Mouse (Mus musculus): ENCODE measurements around the gene Kcnk12. TPM values are rescaled to one million over a fixed set of nuclear protein-coding genes. Genes with fewer than 3 reads are reported as not detected.

Kcnk12 gene
- total and polyA plus RNA-seq, 3 experiments, result not detected

DNA sequence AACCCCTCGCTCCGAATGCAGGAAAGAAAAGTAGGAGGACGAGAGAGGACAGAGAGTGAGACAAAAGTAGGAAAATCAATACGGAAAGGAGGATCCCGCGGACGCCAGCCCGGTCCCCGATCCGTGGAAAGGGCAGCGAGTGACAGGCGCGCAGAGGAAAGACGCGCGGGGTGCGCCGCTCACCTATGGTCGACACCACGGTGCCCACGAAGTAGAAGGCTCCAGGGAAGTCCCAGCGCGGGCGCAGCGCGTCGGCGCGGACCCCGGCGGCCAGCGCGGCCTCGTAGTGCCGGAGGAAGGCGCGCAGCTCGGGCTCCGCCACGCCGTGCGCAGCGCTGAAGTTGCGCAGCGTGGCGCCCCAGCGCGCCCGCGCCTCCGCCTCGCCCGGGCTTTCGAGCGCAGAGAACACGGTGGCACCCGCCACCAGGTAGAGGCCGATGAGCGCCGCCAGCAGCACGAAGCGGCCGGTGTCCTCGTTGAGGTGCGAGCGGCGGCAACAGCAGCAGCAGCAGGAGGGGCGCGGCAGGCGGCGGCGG is 845 bp downstream of the Kcnk12 start:
- H3K79me2 ChIP-seq (replicated peaks; ENCODE audit: control insufficient read depth, extremely low read depth, insufficient read depth, poor library complexity, severe bottlenecking), result no peaks in the 10 kb centered on the region
- H3K9me3 ChIP-seq (replicated peaks; ENCODE audit: low read length), result peaks cover 21% of the 10 kb centered on the region
- H3K4me2 ChIP-seq (ENCODE audit: insufficient read depth, low read depth, poor library complexity, severe bottlenecking), result no peak overlapping the region
- TF ChIP-seq ZKSCAN1 (IDR thresholded peaks at IDR 0.05; ENCODE audit: borderline replicate concordance, low read depth, low read length), result no peak
- TF ChIP-seq RAD21 (IDR thresholded peaks at IDR 0.05; ENCODE audit: low read depth, low read length), result no peak
- no peak for TF ChIP-seq UBTF (IDR thresholded peaks at IDR 0.05; ENCODE audit: low read depth, low read length)
- no peak for TF ChIP-seq E2F4 (IDR thresholded peaks at IDR 0.05; ENCODE audit: insufficient replicate concordance, low read depth, low read length)
- TF ChIP-seq JUN (IDR thresholded peaks at IDR 0.05; ENCODE audit: insufficient read depth, low read depth, low read length), result no peak
- no peak for TF ChIP-seq SMC3 (IDR thresholded peaks at IDR 0.05; ENCODE audit: low read depth, low read length)
- no peak for TF ChIP-seq HCFC1 (IDR thresholded peaks at IDR 0.05; ENCODE audit: low read depth, low read length)
- TF ChIP-seq POLR2A (IDR thresholded peaks at IDR 0.05; ENCODE audit: low read depth, low read length), result no peak
- TF ChIP-seq CTCF (conservative IDR thresholded peaks at IDR 0.05 in 1 of 2, IDR thresholded peaks at IDR 0.05 in 1 of 2; ENCODE audit: low read depth in 2 of 2, low read length in 2 of 2), result no peak
- no peak for TF ChIP-seq USF1 (IDR thresholded peaks at IDR 0.05; ENCODE audit: low read depth, low read length)
- no peak for DNase-seq (ENCODE audit: extremely low read depth)
- in situ Hi-C loops (cut with MboI; ENCODE audit: low pct_ligation_motif_present, low pct_unique_long_range_greater_than_20kb, low sequenced_read_pairs) (no loop called here), dilution Hi-C loops (cut with MboI; ENCODE audit: extremely low pct_ligation_motif_present, extremely low pct_unique_long_range_greater_than_20kb, low sequenced_read_pairs) (no loop called here)
- H3K9ac ChIP-seq (ENCODE audit: insufficient read depth, low read depth), result no peak overlapping the region
- no peaks in the 10 kb centered on the region for H3K36me3 ChIP-seq (replicated peaks in 1 of 2; ENCODE audit: control insufficient read depth in 1 of 2, insufficient read depth in 1 of 2, low read length in 1 of 2)
- peaks cover 0 to 5% of the 10 kb centered on the region in 2 experiments; a peak in 1 of 4 replicates for H3K4me1 ChIP-seq (ENCODE audit: control insufficient read depth in 1 of 2, insufficient read depth in 2 of 2)
- H3K4me3 ChIP-seq (replicated peaks in 1 of 3; ENCODE audit: low read depth in 2 of 3, low read length in 2 of 3, poor library complexity in 1 of 3), result no peak overlapping the region
- no peak overlapping the region for H3K27ac ChIP-seq (ENCODE audit: insufficient read depth, low read depth)
- no peaks in the 10 kb centered on the region for H3K27me3 ChIP-seq (replicated peaks)

GRCm38 (mm10) chr17:87795927-87796714 is 1.7 kb downstream of the Kcnk12 start:
- TF ChIP-seq ETS1 (conservative IDR thresholded peaks at IDR 0.05; ENCODE audit: low read depth, low read length) (no peak), USF2 (conservative IDR thresholded peaks at IDR 0.05; ENCODE audit: low read depth, low read length) (no peak), SMC3 (IDR thresholded peaks at IDR 0.05; ENCODE audit: low read depth, low read length) (no peak), RCOR1 (conservative IDR thresholded peaks at IDR 0.05; ENCODE audit: low read depth, low read length) (no peak), E2F4 (IDR thresholded peaks at IDR 0.05; ENCODE audit: insufficient replicate concordance, low read depth, low read length) (no peak), SIN3A (IDR thresholded peaks at IDR 0.05; ENCODE audit: low read length) (no peak), POLR2AphosphoS2 (IDR thresholded peaks at IDR 0.05; ENCODE audit: low read depth, low read length) (no peak), MEF2A (IDR thresholded peaks at IDR 0.05; ENCODE audit: borderline replicate concordance, low read depth, low read length) (no peak), NELFE (IDR thresholded peaks at IDR 0.05; ENCODE audit: low read depth, low read length) (no peak), POLR2A (IDR thresholded peaks at IDR 0.05; ENCODE audit: low read depth, low read length) (no peak), JUND (conservative IDR thresholded peaks at IDR 0.05; ENCODE audit: low read depth, low read length) (no peak), GABPA (IDR thresholded peaks at IDR 0.05; ENCODE audit: insufficient replicate concordance, low read depth, low read length) (no peak), BHLHE40 (IDR thresholded peaks at IDR 0.05; ENCODE audit: low read depth, low read length) (no peak), ELF1 (IDR thresholded peaks at IDR 0.05; ENCODE audit: low read depth, low read length) (no peak)
- DNase-seq (ENCODE audit: extremely low read depth), result peak; percentile 6
- H3K9me3 ChIP-seq (replicated peaks; ENCODE audit: low read length), result peaks cover 21% of the 10 kb centered on the region
- H3K4me3 ChIP-seq (replicated peaks in 1 of 3; ENCODE audit: low read depth in 2 of 3, low read length in 2 of 3, poor library complexity in 1 of 3), result no peak overlapping the region
- in situ Hi-C loops (cut with MboI; ENCODE audit: low pct_ligation_motif_present, low pct_unique_long_range_greater_than_20kb, low sequenced_read_pairs), result no loop called here
- H3K4me2 ChIP-seq (ENCODE audit: insufficient read depth, low read depth, poor library complexity, severe bottlenecking), result no peak overlapping the region
- peaks cover 0 to 9% of the 10 kb centered on the region in 2 experiments; a peak in 1 of 4 replicates for H3K4me1 ChIP-seq (ENCODE audit: control insufficient read depth in 1 of 2, insufficient read depth in 2 of 2)
- H3K27ac ChIP-seq (ENCODE audit: insufficient read depth, low read depth), result no peak overlapping the region
- no peaks in the 10 kb centered on the region for H3K36me3 ChIP-seq (replicated peaks in 1 of 2; ENCODE audit: control insufficient read depth in 1 of 2, insufficient read depth in 1 of 2, low read length in 1 of 2)
- dilution Hi-C loops (cut with MboI; ENCODE audit: extremely low pct_ligation_motif_present, extremely low pct_unique_long_range_greater_than_20kb, low sequenced_read_pairs), result no loop called here
- H3K27me3 ChIP-seq (replicated peaks), result no peaks in the 10 kb centered on the region
- H3K79me2 ChIP-seq (replicated peaks; ENCODE audit: control insufficient read depth, extremely low read depth, insufficient read depth, poor library complexity, severe bottlenecking), result no peaks in the 10 kb centered on the region
- H3K9ac ChIP-seq (ENCODE audit: insufficient read depth, low read depth), result no peak overlapping the region
